Mouse (Mus musculus) heart, embryonic 13.5 days (tissue): ENCODE measurements around the gene Ncapd2. TPM values are rescaled to one million over a fixed set of nuclear protein-coding genes. Genes with fewer than 3 reads are reported as not detected.

Source experiments
- ATAC-seq: fragments of 200-750 bp; cut with Nextera tagmentation; 2 replicates; pipeline ENCODE4 v1.8.0; 2017; ENCODE audit warnings: moderate TSS enrichment; ENCODE audit not compliant: insufficient number of reproducible peaks, low FRiP score, low TSS enrichment; ENCODE audit errors: extremely low read depth
- H3K27ac ChIP-seq: fragments of 300-500 bp; sonication (generic); replicated peaks from 2 replicates; pipeline ENCODE4 v1.5.1; 2015; ENCODE audit warnings: moderate library complexity, mild to moderate bottlenecking, inconsistent platforms
- H3K27me3 ChIP-seq: fragments of 300-500 bp; sonication (generic); replicated peaks from 2 replicates; pipeline ENCODE4 v1.6.1; 2015; ENCODE audit warnings: mild to moderate bottlenecking, inconsistent platforms
- H3K36me3 ChIP-seq: fragments of 300-500 bp; sonication (generic); 2 replicates; pipeline ENCODE4 v1.6.1; 2015; ENCODE audit warnings: mild to moderate bottlenecking, inconsistent platforms
- H3K4me1 ChIP-seq: fragments of 300-500 bp; sonication (generic); 2 replicates; pipeline ENCODE4 v1.6.1; 2015; ENCODE audit warnings: inconsistent platforms
- H3K4me2 ChIP-seq: fragments of 300-500 bp; sonication (generic); 2 replicates; pipeline ENCODE4 v1.6.1; 2015; ENCODE audit warnings: inconsistent platforms, mild to moderate bottlenecking, moderate library complexity
- H3K4me3 ChIP-seq: fragments of 300-500 bp; sonication (generic); 2 replicates; pipeline ENCODE4 v1.5.1; 2015; ENCODE audit warnings: moderate library complexity, mild to moderate bottlenecking, inconsistent platforms
- H3K9ac ChIP-seq: fragments of 300-500 bp; sonication (generic); 2 replicates; pipeline ENCODE4 v1.6.1; 2015; ENCODE audit warnings: inconsistent platforms, mild to moderate bottlenecking, moderate library complexity
- H3K9me3 ChIP-seq: fragments of 300-500 bp; sonication (generic); 2 replicates; pipeline ENCODE4 v1.6.1; 2016; ENCODE audit warnings: inconsistent platforms
- WGBS: fragments of 180-500 bp; shearing (Covaris S2); methylation state at CpG from one replicate; pipeline ENCODE4 v1.1.7; 2015; ENCODE audit warnings: mixed read lengths; 5-methylcytosine and 5-hydroxymethylcytosine counted together
- polyA plus RNA-seq: library from polyadenylated mRNA; unstranded; fragments of >200 nt; fragmentation: Nextera tagmentation; extraction: Ambion mirVana; gene quantifications from 2 replicates; pipeline ENCODE4 v1.2.1, GENCODE M21; 2015

Gene Ncapd2
- polyA plus RNA-seq, 1 experiment from 2014 or later, result 80.3 TPM

DNA sequence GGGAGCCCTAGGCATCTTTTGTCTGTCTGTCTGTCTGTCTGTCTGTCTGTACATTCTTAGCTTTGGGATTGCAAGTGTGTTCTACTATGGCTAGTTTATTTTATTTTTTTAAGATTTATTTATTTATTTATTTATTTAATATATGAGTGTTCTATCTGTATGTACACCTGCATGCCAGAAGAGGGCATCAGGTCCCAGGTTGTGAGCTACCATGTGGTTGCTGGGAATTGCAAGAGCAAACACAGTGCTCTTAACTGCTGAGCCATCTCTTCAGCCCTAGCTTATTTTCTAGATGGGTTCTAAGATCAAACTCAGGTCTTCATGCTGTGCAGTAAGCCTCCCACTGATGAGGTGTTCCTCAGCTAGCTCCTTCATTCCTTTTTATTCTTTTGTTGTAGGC, 37.0 kb downstream of the Ncapd2 start:
- no peak overlapping the region for H3K27ac ChIP-seq
- no peak for ATAC-seq
- no peak overlapping the region for H3K4me3 ChIP-seq
- H3K4me2 ChIP-seq, result no peak overlapping the region
- no peaks in the 10 kb centered on the region for H3K27me3 ChIP-seq
- no peak overlapping the region for H3K9ac ChIP-seq
- peaks cover 13% of the 10 kb centered on the region for H3K4me1 ChIP-seq
- H3K9me3 ChIP-seq, result no peaks in the 10 kb centered on the region
- H3K36me3 ChIP-seq, result peaks cover 80% of the 10 kb centered on the region

GRCm38 (mm10) chr6:125153682-125154081, 37.8 kb downstream of the Ncapd2 start:
- H3K4me1 ChIP-seq, result peaks cover 21% of the 10 kb centered on the region
- no peak overlapping the region for H3K27ac ChIP-seq
- no peaks in the 10 kb centered on the region for H3K27me3 ChIP-seq
- H3K9ac ChIP-seq, result no peak overlapping the region
- H3K36me3 ChIP-seq, result peaks cover 71% of the 10 kb centered on the region
- H3K9me3 ChIP-seq, result no peaks in the 10 kb centered on the region
- H3K4me2 ChIP-seq, result no peak overlapping the region
- no peak overlapping the region for H3K4me3 ChIP-seq
- WGBS, result 84% methylated on average over 4 of the region's 4 CpGs
- no peak for ATAC-seq

- Histone ChIP-seq H3K4me1 (peaks cover 28% of the 10 kb centered on the region), H3K4me2 (no peak overlapping the region), H3K9me3 (no peaks in the 10 kb centered on the region), H3K9ac (no peak overlapping the region), H3K27me3 (no peaks in the 10 kb centered on the region), H3K4me3 (no peak overlapping the region), H3K36me3 (peaks cover 66% of the 10 kb centered on the region), H3K27ac (no peak overlapping the region)
- no peak for ATAC-seq
- 73% methylated on average over 5 of the region's 5 CpGs for WGBS
Observed at GRCm38 (mm10) chr6:125153018-125153389, 38.5 kb downstream of the Ncapd2 start.

DNA sequence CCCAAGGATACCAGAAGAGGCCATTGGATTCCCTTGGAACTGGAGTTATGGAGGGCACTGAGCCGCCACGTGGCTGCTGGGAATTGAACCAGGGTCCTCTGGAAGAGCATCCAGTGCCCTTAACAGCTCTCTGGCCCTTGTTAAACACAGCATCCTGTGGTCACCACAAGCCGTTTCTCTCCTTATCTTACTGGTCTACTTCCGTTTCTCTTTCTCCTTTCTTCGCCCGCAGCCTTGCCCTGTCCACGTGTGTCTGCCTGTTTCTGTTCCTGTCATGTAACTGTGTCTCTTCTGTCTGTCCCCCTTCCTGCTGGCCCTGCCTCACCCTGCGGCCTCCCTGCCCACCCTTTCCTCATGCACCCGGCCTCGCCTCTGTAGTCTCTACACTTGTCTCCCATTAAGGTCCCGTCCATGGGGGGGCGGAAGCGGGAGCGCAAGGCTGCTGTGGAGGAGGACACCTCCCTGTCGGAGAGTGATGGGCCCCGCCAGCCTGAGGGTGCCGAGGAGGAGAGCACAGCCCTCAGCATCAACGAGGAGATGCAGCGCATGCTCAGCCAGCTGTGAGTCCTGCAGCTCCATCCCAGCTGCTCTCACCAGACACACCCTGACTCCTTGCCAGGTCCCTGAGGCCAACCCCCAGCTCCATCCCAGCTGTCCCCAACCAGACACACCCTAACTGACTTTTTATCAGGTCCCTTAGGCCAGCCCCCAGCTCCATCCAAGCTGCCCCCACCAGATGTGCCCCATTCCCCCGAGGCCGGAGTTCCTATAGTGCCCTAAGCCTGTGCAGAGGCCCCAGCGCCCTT, 39.1 kb downstream of the Ncapd2 start:
- peaks cover 34% of the 10 kb centered on the region for H3K4me1 ChIP-seq

GRCm38 (mm10) chr6:125149569-125149950, 41.9 kb downstream of the Ncapd2 start:
- ATAC-seq, result no peak
- Histone ChIP-seq H3K4me1 (peaks cover 56% of the 10 kb centered on the region), H3K27me3 (no peaks in the 10 kb centered on the region), H3K9ac (peak overlapping the region; percentile 88), H3K27ac (peak overlapping the region; percentile 96), H3K4me2 (peak overlapping the region; percentile 96), H3K9me3 (no peaks in the 10 kb centered on the region), H3K4me3 (no peak overlapping the region), H3K36me3 (peaks cover 36% of the 10 kb centered on the region)
- WGBS, result 61% methylated on average over 7 of the region's 7 CpGs

More for the DNA sequence above, 39.1 kb downstream of the Ncapd2 start:
- Histone ChIP-seq H3K36me3 (peaks cover 60% of the 10 kb centered on the region), H3K4me2 (no peak overlapping the region), H3K27ac (no peak overlapping the region), H3K9me3 (no peaks in the 10 kb centered on the region), H3K9ac (no peak overlapping the region), H3K27me3 (no peaks in the 10 kb centered on the region), H3K4me3 (no peak overlapping the region)
- WGBS, result 74% methylated on average over 22 of the region's 22 CpGs
- ATAC-seq, result no peak

GRCm38 (mm10) chr6:125148926-125149568, 42.5 kb downstream of the Ncapd2 start:
- peak overlapping the region; percentile 96 for H3K4me2 ChIP-seq
- 47% methylated on average over 16 of the region's 16 CpGs for WGBS

DNA sequence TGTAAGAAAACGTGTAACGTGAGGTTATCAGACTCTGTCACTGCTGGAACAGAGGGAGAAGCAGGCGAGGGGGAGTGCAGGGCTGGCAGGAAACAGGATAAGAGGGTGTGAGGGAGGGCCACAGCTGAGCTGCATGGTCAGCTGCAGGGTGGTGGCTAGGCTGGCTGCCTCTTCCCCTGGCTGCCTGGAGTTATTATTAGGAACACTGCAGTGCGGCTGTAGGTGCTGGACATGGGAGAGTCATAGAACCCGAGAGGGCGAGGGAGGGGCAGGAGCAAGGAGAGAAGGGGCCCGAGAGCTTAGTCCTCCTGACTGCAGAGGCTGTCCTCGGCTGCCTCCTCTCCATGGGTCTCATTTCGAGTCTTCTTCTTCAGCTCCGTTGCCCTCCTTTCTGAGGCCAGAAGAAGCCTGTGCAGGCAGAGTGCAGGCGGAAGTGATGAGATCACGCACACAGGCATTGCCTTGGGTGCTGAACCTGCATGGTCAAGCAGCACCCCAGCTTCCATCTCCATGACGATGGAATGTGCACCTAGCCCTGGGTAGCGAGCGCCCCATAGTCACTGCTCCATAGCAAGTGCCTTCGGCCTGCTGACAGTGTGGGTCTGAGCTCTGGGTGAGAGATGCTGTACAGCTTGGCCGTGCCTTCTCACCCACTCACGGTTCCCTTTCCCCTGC, 43.1 kb downstream of the Ncapd2 start:
- peak overlapping the region; percentile 96 for H3K27ac ChIP-seq
- H3K9ac ChIP-seq, result peak overlapping the region; percentile 88
- peaks cover 38% of the 10 kb centered on the region for H3K36me3 ChIP-seq
- peak overlapping the region; percentile 35 for H3K4me3 ChIP-seq
- peak; percentile 34; the same call in 1 of the 2 replicates for ATAC-seq
- 26% methylated on average over 18 of the region's 18 CpGs for WGBS
- no peaks in the 10 kb centered on the region for H3K9me3 ChIP-seq
- H3K27me3 ChIP-seq, result no peaks in the 10 kb centered on the region
- H3K4me1 ChIP-seq, result peaks cover 59% of the 10 kb centered on the region
- H3K4me2 ChIP-seq, result peak overlapping the region; percentile 96

More at GRCm38 (mm10) chr6:125148926-125149568, 42.5 kb downstream of the Ncapd2 start:
- peaks cover 38% of the 10 kb centered on the region for H3K36me3 ChIP-seq
- peak overlapping the region; percentile 35 for H3K4me3 ChIP-seq
- no peaks in the 10 kb centered on the region for H3K27me3 ChIP-seq
- H3K27ac ChIP-seq, result peak overlapping the region; percentile 96
- peak overlapping the region; percentile 88 for H3K9ac ChIP-seq
- no peaks in the 10 kb centered on the region for H3K9me3 ChIP-seq
- peaks cover 59% of the 10 kb centered on the region for H3K4me1 ChIP-seq
- ATAC-seq, result no peak

- 45% methylated on average over 10 of the region's 10 CpGs for WGBS
- no peak for ATAC-seq
- H3K4me1 ChIP-seq, result peaks cover 59% of the 10 kb centered on the region
Observed at GRCm38 (mm10) chr6:125147329-125147728, 44.2 kb downstream of the Ncapd2 start.

DNA sequence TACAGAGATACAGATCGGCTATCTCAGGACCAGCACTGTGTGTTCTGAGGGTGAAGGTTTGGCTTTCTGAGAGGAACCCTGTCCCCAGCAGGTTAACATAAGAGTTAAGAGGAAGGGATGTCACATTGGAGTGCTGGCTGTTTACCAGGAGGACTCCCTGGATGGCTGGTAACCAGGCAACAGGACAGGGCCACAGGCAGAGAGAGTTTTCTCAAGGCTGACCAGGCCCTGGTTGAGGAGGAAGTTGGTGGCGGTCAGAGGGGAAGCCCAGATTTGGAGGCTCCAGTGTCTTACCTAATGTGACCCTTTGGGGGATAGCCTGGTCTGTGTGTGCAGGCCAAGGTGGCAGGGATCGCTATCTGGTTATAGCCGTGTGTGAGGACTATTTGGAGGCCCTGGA, 44.7 kb downstream of the Ncapd2 start:
- Histone ChIP-seq H3K27ac (peak overlapping the region; percentile 96), H3K4me1 (peaks cover 56% of the 10 kb centered on the region), H3K4me2 (peak overlapping the region; percentile 96), H3K36me3 (peaks cover 37% of the 10 kb centered on the region), H3K27me3 (no peaks in the 10 kb centered on the region), H3K9me3 (no peaks in the 10 kb centered on the region), H3K4me3 (peak overlapping the region; percentile 75), H3K9ac (peak overlapping the region; percentile 88)
- 55% methylated on average over 4 of the region's 4 CpGs for WGBS
- ATAC-seq, result no peak

More at GRCm38 (mm10) chr6:125147329-125147728, 44.2 kb downstream of the Ncapd2 start:
- peak overlapping the region; percentile 75 for H3K4me3 ChIP-seq
- H3K27ac ChIP-seq, result peak overlapping the region; percentile 96
- peaks cover 37% of the 10 kb centered on the region for H3K36me3 ChIP-seq
- H3K4me2 ChIP-seq, result peak overlapping the region; percentile 96
- peak overlapping the region; percentile 88 for H3K9ac ChIP-seq
- H3K27me3 ChIP-seq, result no peaks in the 10 kb centered on the region
- H3K9me3 ChIP-seq, result no peaks in the 10 kb centered on the region

DNA sequence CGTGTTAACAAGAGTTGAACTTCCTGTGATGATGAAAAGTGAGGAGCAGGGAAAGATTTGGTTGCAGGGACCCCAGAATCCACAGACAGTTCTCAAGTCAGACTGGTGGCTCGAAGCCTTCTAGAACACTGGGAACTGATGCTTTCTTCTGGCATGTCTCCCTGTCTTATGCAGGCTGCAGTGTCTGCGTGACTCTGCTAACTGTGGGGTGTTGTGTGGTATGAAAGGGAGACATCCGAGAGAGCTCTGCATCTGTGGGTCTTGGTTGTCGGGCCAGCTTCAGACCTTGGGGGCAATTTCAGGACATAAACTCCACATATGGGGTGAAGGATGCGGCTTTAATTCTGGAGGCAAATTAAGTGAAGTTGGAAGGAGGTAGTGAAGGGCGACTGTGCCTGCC, 45.4 kb downstream of the Ncapd2 start:
- Histone ChIP-seq H3K9me3 (no peaks in the 10 kb centered on the region), H3K4me2 (peak overlapping the region; percentile 96), H3K36me3 (peaks cover 37% of the 10 kb centered on the region), H3K27ac (peak overlapping the region; percentile 96; the same call in 1 of the 2 replicates), H3K27me3 (no peaks in the 10 kb centered on the region), H3K4me3 (peak overlapping the region; percentile 75), H3K9ac (peak overlapping the region; percentile 88), H3K4me1 (peaks cover 56% of the 10 kb centered on the region)
- ATAC-seq, result no peak
- 53% methylated on average over 7 of the region's 7 CpGs for WGBS

GRCm38 (mm10) chr6:125145479-125145951, 46.0 kb downstream of the Ncapd2 start:
- peaks cover 55% of the 10 kb centered on the region for H3K4me1 ChIP-seq
- peaks cover 40% of the 10 kb centered on the region for H3K36me3 ChIP-seq
- no peaks in the 10 kb centered on the region for H3K27me3 ChIP-seq
- H3K9ac ChIP-seq, result peak overlapping the region; percentile 88
- 0 out of 2 replicates have a peak, but pooled peaks have one; percentile 11 for ATAC-seq
- peak overlapping the region; percentile 96 for H3K4me2 ChIP-seq
- 1% methylated on average over 34 of the region's 35 CpGs for WGBS
- H3K9me3 ChIP-seq, result no peaks in the 10 kb centered on the region
- peak overlapping the region; percentile 75 for H3K4me3 ChIP-seq
- peak overlapping the region; percentile 96 for H3K27ac ChIP-seq
